Mouse (Mus musculus): ENCODE measurements around the gene Hgfac.

DNA sequence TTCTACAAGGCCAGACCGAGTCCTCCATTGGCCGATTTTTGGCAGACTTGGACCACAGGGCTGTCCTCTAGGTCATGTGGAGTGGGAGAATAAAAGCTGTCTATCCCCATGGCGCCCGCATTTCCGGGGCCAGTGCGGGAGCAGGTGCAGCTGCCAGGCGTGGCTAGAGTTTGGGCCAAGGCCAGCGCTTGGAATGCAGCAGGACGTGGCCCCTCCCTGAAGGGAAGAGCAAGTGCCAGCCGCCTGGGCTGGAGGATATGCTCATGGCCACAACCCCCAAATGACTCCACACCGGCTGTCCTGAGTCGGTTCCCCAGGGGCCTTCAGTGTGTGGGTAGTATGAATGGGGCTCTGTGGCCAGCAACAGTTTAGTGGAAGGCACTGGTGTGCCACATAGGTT lies 13.8 kb downstream of the Hgfac start:
- TF ChIP-seq POLR2A (IDR thresholded peaks at IDR 0.05; ENCODE audit: low read depth, low read length) (no peak), CTCF (IDR thresholded peaks at IDR 0.05; ENCODE audit: extremely low read depth, insufficient read length, insufficient replicate concordance, low read depth, low read length) (no peak)
